Mouse (Mus musculus): ENCODE measurements at regions not wholly inside any gene's neighbourhood (a gene's known extent, or its start where the extent isn't known, plus 50 kb on each side); places are given as distances from the start of the nearest gene placed in this dataset.

- H3K27me3 ChIP-seq (replicated peaks; ENCODE audit: control insufficient read depth, insufficient read depth, low read length) = no peaks in the 10 kb centered on the region
- H3K9me3 ChIP-seq (ENCODE audit: control insufficient read depth, low read length) = no peaks in the 10 kb centered on the region
Measured at GRCm38 (mm10) chr9:74461084-74461483, 350.9 kb downstream of the Wdr72 start.

GRCm38 (mm10) chr9:74476830-74477229 is 366.7 kb downstream of the Wdr72 start:
- no peak for ATAC-seq

More at GRCm38 (mm10) chr9:74461084-74461483, 350.9 kb downstream of the Wdr72 start:
- no peaks in the 10 kb centered on the region for H3K36me3 ChIP-seq (ENCODE audit: control insufficient read depth, insufficient read depth, low read length)
- H3K4me1 ChIP-seq (ENCODE audit: control insufficient read depth, insufficient read depth, low read depth, low read length) = no peaks in the 10 kb centered on the region
- 26% methylated on average over 2 of the region's 2 CpGs for WGBS
- H3K4me2 ChIP-seq (ENCODE audit: low read length) = no peak overlapping the region
- H3K9ac ChIP-seq (ENCODE audit: low read depth, low read length) = no peak overlapping the region
- no peak overlapping the region for H3K27ac ChIP-seq (ENCODE audit: low read depth, low read length)
- no peak overlapping the region for H3K4me3 ChIP-seq (ENCODE audit: low read length)
- ATAC-seq = no peak

GRCm38 (mm10) chr9:74479273-74479672 is 369.1 kb downstream of the Wdr72 start:
- no peaks in the 10 kb centered on the region for H3K9me3 ChIP-seq (ENCODE audit: control insufficient read depth, low read length)
- H3K4me2 ChIP-seq (ENCODE audit: low read length) = peak overlapping the region; percentile 8; the same call in 1 of the 2 replicates
- ATAC-seq = no peak
- no peak overlapping the region for H3K9ac ChIP-seq (ENCODE audit: low read depth, low read length)
- H3K4me3 ChIP-seq (ENCODE audit: low read length) = no peak overlapping the region
- H3K27me3 ChIP-seq (replicated peaks; ENCODE audit: control insufficient read depth, insufficient read depth, low read length) = no peaks in the 10 kb centered on the region
- no peaks in the 10 kb centered on the region for H3K4me1 ChIP-seq (ENCODE audit: control insufficient read depth, insufficient read depth, low read depth, low read length)
- no peaks in the 10 kb centered on the region for H3K36me3 ChIP-seq (ENCODE audit: control insufficient read depth, insufficient read depth, low read length)
- 48% methylated on average over 8 of the region's 8 CpGs for WGBS
- H3K27ac ChIP-seq (ENCODE audit: low read depth, low read length) = no peak overlapping the region

More at GRCm38 (mm10) chr9:74476830-74477229, 366.7 kb downstream of the Wdr72 start:
- no peaks in the 10 kb centered on the region for H3K9me3 ChIP-seq (ENCODE audit: control insufficient read depth, low read length)
- H3K27me3 ChIP-seq (replicated peaks; ENCODE audit: control insufficient read depth, insufficient read depth, low read length) = no peaks in the 10 kb centered on the region
- 65% methylated on average over 2 of the region's 2 CpGs for WGBS
- H3K9ac ChIP-seq (ENCODE audit: low read depth, low read length) = no peak overlapping the region
- H3K36me3 ChIP-seq (ENCODE audit: control insufficient read depth, insufficient read depth, low read length) = no peaks in the 10 kb centered on the region
- H3K27ac ChIP-seq (ENCODE audit: low read depth, low read length) = no peak overlapping the region
- no peaks in the 10 kb centered on the region for H3K4me1 ChIP-seq (ENCODE audit: control insufficient read depth, insufficient read depth, low read depth, low read length)
- no peak overlapping the region for H3K4me3 ChIP-seq (ENCODE audit: low read length)
- H3K4me2 ChIP-seq (ENCODE audit: low read length) = no peak overlapping the region

- ATAC-seq = no peak
- Histone ChIP-seq H3K4me2 (ENCODE audit: low read length) (no peak overlapping the region), H3K36me3 (ENCODE audit: control insufficient read depth, insufficient read depth, low read length) (no peaks in the 10 kb centered on the region), H3K4me3 (ENCODE audit: low read length) (no peak overlapping the region), H3K4me1 (ENCODE audit: control insufficient read depth, insufficient read depth, low read depth, low read length) (no peaks in the 10 kb centered on the region), H3K9me3 (ENCODE audit: control insufficient read depth, low read length) (no peaks in the 10 kb centered on the region), H3K27ac (ENCODE audit: low read depth, low read length) (no peak overlapping the region), H3K9ac (ENCODE audit: low read depth, low read length) (no peak overlapping the region), H3K27me3 (replicated peaks; ENCODE audit: control insufficient read depth, insufficient read depth, low read length) (no peaks in the 10 kb centered on the region)
- WGBS = 80% methylated on average over 2 of the region's 2 CpGs
Measured at GRCm38 (mm10) chr9:74513887-74514286, 347.8 kb upstream of the Onecut1 start.

GRCm38 (mm10) chr9:74528550-74528949 is 333.2 kb upstream of the Onecut1 start:
- Histone ChIP-seq H3K27me3 (replicated peaks; ENCODE audit: control insufficient read depth, insufficient read depth, low read length) (no peaks in the 10 kb centered on the region), H3K27ac (ENCODE audit: low read depth, low read length) (no peak overlapping the region), H3K4me3 (ENCODE audit: low read length) (no peak overlapping the region), H3K4me1 (ENCODE audit: control insufficient read depth, insufficient read depth, low read depth, low read length) (peaks cover 5% of the 10 kb centered on the region; the same call in 1 of the 2 replicates), H3K9ac (ENCODE audit: low read depth, low read length) (no peak overlapping the region), H3K9me3 (ENCODE audit: control insufficient read depth, low read length) (no peaks in the 10 kb centered on the region), H3K36me3 (ENCODE audit: control insufficient read depth, insufficient read depth, low read length) (no peaks in the 10 kb centered on the region), H3K4me2 (ENCODE audit: low read length) (no peak overlapping the region)
- ATAC-seq = no peak
- WGBS = 95% methylated on average over 3 of the region's 3 CpGs

DNA sequence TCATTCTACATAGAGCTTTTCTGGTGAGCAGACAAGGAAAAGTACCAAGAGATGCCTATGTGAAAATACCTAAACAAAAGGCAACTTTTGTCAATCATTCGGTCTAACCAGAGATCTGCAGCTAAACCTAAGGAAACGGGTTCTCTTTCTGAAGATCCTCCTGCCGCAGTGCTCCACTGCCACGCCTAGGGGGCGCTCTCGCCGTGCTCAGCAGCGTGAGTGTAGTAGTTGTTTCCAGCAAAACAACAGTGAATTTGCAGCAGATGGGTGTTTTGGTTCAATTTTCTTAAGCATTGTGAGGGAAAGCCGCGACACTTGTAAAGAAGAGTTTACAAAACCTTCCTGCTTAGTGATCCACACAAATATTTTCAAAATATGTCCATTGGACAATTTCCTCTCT is 331.4 kb upstream of the Onecut1 start:
- Histone ChIP-seq H3K4me3 (ENCODE audit: low read length) (no peak overlapping the region), H3K4me2 (ENCODE audit: low read length) (peak overlapping the region; percentile 30), H3K4me1 (ENCODE audit: control insufficient read depth, insufficient read depth, low read depth, low read length) (peaks cover 5% of the 10 kb centered on the region; the same call in 1 of the 2 replicates), H3K27me3 (replicated peaks; ENCODE audit: control insufficient read depth, insufficient read depth, low read length) (no peaks in the 10 kb centered on the region), H3K9ac (ENCODE audit: low read depth, low read length) (no peak overlapping the region; the same call in 1 of the 2 replicates), H3K27ac (ENCODE audit: low read depth, low read length) (no peak overlapping the region), H3K36me3 (ENCODE audit: control insufficient read depth, insufficient read depth, low read length) (no peaks in the 10 kb centered on the region), H3K9me3 (ENCODE audit: control insufficient read depth, low read length) (no peaks in the 10 kb centered on the region)
- 13% methylated on average over 10 of the region's 10 CpGs for WGBS
- no peak for ATAC-seq

DNA sequence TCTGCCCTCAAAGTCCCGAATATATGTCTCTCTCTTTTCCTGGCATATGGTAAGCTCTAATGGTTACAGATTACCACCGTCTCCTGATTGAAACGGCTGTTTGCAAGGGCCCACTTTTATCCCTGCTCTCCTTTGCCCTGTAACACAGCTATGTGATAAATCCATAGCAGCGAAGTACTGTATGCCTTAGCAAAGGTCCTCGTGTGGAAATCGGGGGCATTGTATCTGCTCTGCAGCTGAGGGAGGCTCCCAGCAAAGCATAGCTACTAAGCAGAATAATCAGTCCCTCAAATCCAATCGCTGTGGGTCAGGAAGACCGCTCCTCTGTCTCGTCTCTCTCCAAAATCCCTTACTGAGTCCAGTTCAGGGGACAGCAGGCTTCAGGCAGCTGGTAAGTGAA is 331.0 kb upstream of the Onecut1 start:
- H3K4me1 ChIP-seq (ENCODE audit: control insufficient read depth, insufficient read depth, low read depth, low read length) = peaks cover 5% of the 10 kb centered on the region; the same call in 1 of the 2 replicates
- no peaks in the 10 kb centered on the region for H3K27me3 ChIP-seq (replicated peaks; ENCODE audit: control insufficient read depth, insufficient read depth, low read length)
- H3K27ac ChIP-seq (ENCODE audit: low read depth, low read length) = no peak overlapping the region
- peak overlapping the region; percentile 2; the same call in 1 of the 2 replicates for H3K9ac ChIP-seq (ENCODE audit: low read depth, low read length)
- 45% methylated on average over 9 of the region's 9 CpGs for WGBS
- H3K4me3 ChIP-seq (ENCODE audit: low read length) = no peak overlapping the region
- peak overlapping the region; percentile 30 for H3K4me2 ChIP-seq (ENCODE audit: low read length)
- peak; percentile 54; the same call in 1 of the 2 replicates for ATAC-seq
- no peaks in the 10 kb centered on the region for H3K9me3 ChIP-seq (ENCODE audit: control insufficient read depth, low read length)
- no peaks in the 10 kb centered on the region for H3K36me3 ChIP-seq (ENCODE audit: control insufficient read depth, insufficient read depth, low read length)

DNA sequence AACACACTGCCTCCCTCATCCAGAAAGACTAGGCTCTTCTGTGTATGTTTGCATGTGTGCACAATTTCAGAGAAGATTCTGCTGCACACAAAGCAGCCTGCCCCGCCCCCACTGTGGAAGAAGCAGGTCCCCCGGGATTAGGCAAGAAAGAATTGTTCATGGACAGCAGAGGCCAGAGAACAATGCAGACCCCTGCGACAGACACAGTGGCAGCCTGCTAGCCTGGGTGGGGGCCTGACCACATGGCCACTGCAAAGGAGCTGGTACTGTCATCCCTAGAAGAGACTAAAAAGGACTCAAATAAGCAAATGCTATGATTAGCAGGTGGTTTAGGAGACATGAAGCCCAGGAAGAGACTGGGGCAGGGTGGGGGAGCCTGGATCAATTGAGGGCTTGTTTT is 329.7 kb upstream of the Onecut1 start:
- H3K27me3 ChIP-seq (replicated peaks; ENCODE audit: control insufficient read depth, insufficient read depth, low read length) = no peaks in the 10 kb centered on the region
- no peaks in the 10 kb centered on the region for H3K9me3 ChIP-seq (ENCODE audit: control insufficient read depth, low read length)
- H3K4me2 ChIP-seq (ENCODE audit: low read length) = no peak overlapping the region
- H3K27ac ChIP-seq (ENCODE audit: low read depth, low read length) = no peak overlapping the region
- ATAC-seq = no peak
- WGBS = 21% methylated on average over 3 of the region's 3 CpGs
- H3K4me1 ChIP-seq (ENCODE audit: control insufficient read depth, insufficient read depth, low read depth, low read length) = peaks cover 5% of the 10 kb centered on the region; the same call in 1 of the 2 replicates
- H3K9ac ChIP-seq (ENCODE audit: low read depth, low read length) = no peak overlapping the region
- no peaks in the 10 kb centered on the region for H3K36me3 ChIP-seq (ENCODE audit: control insufficient read depth, insufficient read depth, low read length)
- no peak overlapping the region for H3K4me3 ChIP-seq (ENCODE audit: low read length)

DNA sequence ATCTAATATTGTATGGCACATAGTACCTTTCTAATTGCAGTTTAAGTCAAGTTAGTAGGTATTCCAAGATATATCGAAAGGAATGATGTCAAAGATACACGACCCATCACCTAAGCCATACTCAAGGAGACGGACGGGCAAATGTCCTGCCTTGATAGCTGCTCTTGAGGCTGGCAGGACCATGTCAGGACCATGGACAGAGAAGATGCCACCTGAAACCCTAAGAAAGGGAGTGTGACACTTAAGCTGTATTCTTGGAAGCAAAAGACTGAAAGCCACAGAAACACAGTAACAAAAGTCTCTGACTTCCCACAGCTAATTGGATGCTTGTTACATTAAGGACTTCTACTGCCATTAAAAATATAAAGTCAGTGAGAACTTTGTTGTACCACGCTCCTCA is 326.7 kb upstream of the Onecut1 start:
- H3K36me3 ChIP-seq (ENCODE audit: control insufficient read depth, insufficient read depth, low read length) = no peaks in the 10 kb centered on the region
- H3K9me3 ChIP-seq (ENCODE audit: control insufficient read depth, low read length) = no peaks in the 10 kb centered on the region
- no peak overlapping the region for H3K4me2 ChIP-seq (ENCODE audit: low read length)
- 80% methylated on average over 5 of the region's 5 CpGs for WGBS
- H3K27ac ChIP-seq (ENCODE audit: low read depth, low read length) = no peak overlapping the region
- H3K9ac ChIP-seq (ENCODE audit: low read depth, low read length) = no peak overlapping the region
- peaks cover 5% of the 10 kb centered on the region; the same call in 1 of the 2 replicates for H3K4me1 ChIP-seq (ENCODE audit: control insufficient read depth, insufficient read depth, low read depth, low read length)
- H3K27me3 ChIP-seq (replicated peaks; ENCODE audit: control insufficient read depth, insufficient read depth, low read length) = no peaks in the 10 kb centered on the region
- no peak for ATAC-seq
- no peak overlapping the region for H3K4me3 ChIP-seq (ENCODE audit: low read length)

DNA sequence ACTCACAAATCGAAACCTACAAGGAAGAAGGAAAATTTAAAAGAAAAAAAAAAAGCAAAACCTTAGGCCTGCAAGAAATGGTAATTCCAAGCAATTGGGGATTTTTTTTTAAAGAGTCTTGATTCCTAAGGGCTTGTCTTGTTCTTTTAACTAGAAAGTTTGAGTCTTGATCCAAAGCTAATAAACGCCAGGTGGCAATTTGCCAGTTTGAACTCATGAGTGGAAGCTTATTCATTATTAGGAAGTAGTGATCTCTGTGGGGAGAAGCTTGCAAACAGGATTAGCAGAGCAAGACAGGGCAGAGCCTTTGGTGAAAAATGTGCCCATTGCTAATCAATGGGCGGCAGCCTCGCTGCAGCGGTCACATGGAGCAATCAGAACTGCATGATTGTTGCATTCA is 305.6 kb upstream of the Onecut1 start:
- no peak overlapping the region for H3K4me2 ChIP-seq (ENCODE audit: low read length)
- H3K9ac ChIP-seq (ENCODE audit: low read depth, low read length) = no peak overlapping the region
- H3K4me1 ChIP-seq (ENCODE audit: control insufficient read depth, insufficient read depth, low read depth, low read length) = no peaks in the 10 kb centered on the region
- H3K9me3 ChIP-seq (ENCODE audit: control insufficient read depth, low read length) = no peaks in the 10 kb centered on the region
- H3K36me3 ChIP-seq (ENCODE audit: control insufficient read depth, insufficient read depth, low read length) = no peaks in the 10 kb centered on the region
- no peak for ATAC-seq
- H3K27me3 ChIP-seq (replicated peaks; ENCODE audit: control insufficient read depth, insufficient read depth, low read length) = no peaks in the 10 kb centered on the region
- no peak overlapping the region for H3K4me3 ChIP-seq (ENCODE audit: low read length)
- whole genome bisulfite sequencing = 71% methylated on average over 5 of the region's 5 CpGs
- H3K27ac ChIP-seq (ENCODE audit: low read depth, low read length) = no peak overlapping the region
